Mouse (Mus musculus) ES-E14 (cell line): ENCODE data around the gene Exoc6. TPM values are rescaled to one million over a fixed set of nuclear protein-coding genes. Genes with fewer than 3 reads are reported as not detected.

Experiments
- DNase-seq: peaks from one replicate; pipeline ENCODE4 v3.0.0-alpha.2; 2013; ENCODE audit warnings: low read depth, low spot score
- H3K27ac ChIP-seq: 2 replicates; pipeline ENCODE4 v1.5.1; 2012; ENCODE audit warnings: low read depth, mild to moderate bottlenecking, low read length, moderate library complexity, mixed read lengths; ENCODE audit not compliant: poor library complexity, insufficient read depth, severe bottlenecking
- H3K36me3 ChIP-seq: 2 replicates; pipeline ENCODE4 v1.6.1; 2012; ENCODE audit warnings: mild to moderate bottlenecking, low read length, moderate library complexity, mixed read lengths; ENCODE audit not compliant: control insufficient read depth, poor library complexity, insufficient read depth, severe bottlenecking
- H3K4me1 ChIP-seq, 2 experiments: fragments of 150-350 bp in 1 of 2; sonication (generic) in 1 of 2; 2 replicates each; pipeline ENCODE4 v1.6.1; 2012; ENCODE audit warnings: low read length in 2 of 2, mild to moderate bottlenecking in 1 of 2, mixed read lengths in 1 of 2; ENCODE audit not compliant: control insufficient read depth in 2 of 2, insufficient read depth in 2 of 2, poor library complexity in 1 of 2
- H3K4me3 ChIP-seq, 2 experiments: fragments of 150-350 bp in 1 of 2; sonication (generic) in 1 of 2; 2 replicates each; pipeline ENCODE4 v1.5.1; 2012; ENCODE audit warnings: low read length in 2 of 2, low read depth in 1 of 2, mild to moderate bottlenecking in 1 of 2, mixed read lengths in 1 of 2; ENCODE audit not compliant: insufficient read depth in 1 of 2, poor library complexity in 1 of 2, severe bottlenecking in 1 of 2
- H3K9ac ChIP-seq: 2 replicates; pipeline ENCODE4 v1.6.1; 2012; ENCODE audit warnings: low read depth, mild to moderate bottlenecking, low read length, mixed read lengths; ENCODE audit not compliant: poor library complexity, insufficient read depth, severe bottlenecking
- H3K9me3 ChIP-seq: fragments of 150-350 bp; sonication (generic); 2 replicates; pipeline ENCODE4 v1.6.1; 2012; ENCODE audit warnings: low read depth, mild to moderate bottlenecking, low read length; ENCODE audit not compliant: control insufficient read depth, insufficient read depth
- CHD2 ChIP-seq: IDR thresholded peaks from 2 replicates; pipeline ENCODE4 v1.6.1; 2014; ENCODE audit warnings: mild to moderate bottlenecking, low read depth, low read length, inconsistent platforms
- HCFC1 ChIP-seq: IDR thresholded peaks from 2 replicates; pipeline ENCODE4 v1.6.1; 2012; ENCODE audit warnings: low read length, inconsistent platforms, borderline replicate concordance; ENCODE audit not compliant: insufficient read depth
- MAFK ChIP-seq: IDR thresholded peaks from 2 replicates; pipeline ENCODE4 v1.6.1; 2014; ENCODE audit warnings: mild to moderate bottlenecking, low read depth, low read length, inconsistent platforms; ENCODE audit not compliant: insufficient read depth
- ZC3H11A ChIP-seq: IDR thresholded peaks from 2 replicates; pipeline ENCODE4 v1.6.1; 2012; ENCODE audit warnings: low read depth, mild to moderate bottlenecking, inconsistent platforms, low read length, borderline replicate concordance
- ZNF384 ChIP-seq: IDR thresholded peaks from 2 replicates; pipeline ENCODE4 v1.6.1; 2012; ENCODE audit warnings: low read depth, low read length, inconsistent platforms
- in situ Hi-C, 2 experiments: fragments of 600-800 bp; cut with MboI; formaldehyde crosslinking; loops; one replicate each; pipeline ENCODE4 v1.15.1; 2025; ENCODE audit warnings: low sequenced_read_pairs in 2 of 2, inconsistent platforms in 1 of 2; ENCODE audit not compliant: unreplicated experiment in 2 of 2
- total RNA-seq: library from RNA; depleted of rRNA; stranded (reverse); fragments of 300-350 nt; gene quantifications from 2 replicates; pipeline ENCODE4 v1.2.3, GENCODE M21; 2012; rRNA removed

Exoc6 gene
- total RNA-seq, result 7.7 and 10.1 TPM in 2 replicates

- Histone ChIP-seq H3K9ac (peak within 1 kb of the TSS; percentile 95), H3K4me3 (peak within 1 kb of the TSS; percentile 94 to 99), H3K4me1 (no peaks in the 10 kb centered on the region), H3K36me3 (no peaks in the 10 kb centered on the region), H3K27ac (peak within 1 kb of the TSS; percentile 70; the same call in 1 of the 2 replicates), H3K9me3 (no peaks in the 10 kb centered on the region)
- DNase-seq, result no peak
- TF ChIP-seq HCFC1, result peak; percentile 64; the same call in 1 of the 2 replicates
- no peak for TF ChIP-seq ZC3H11A
- no peak for TF ChIP-seq ZNF384
- in situ Hi-C loops, result no loop called here
These were observed at the start of gene Exoc6 for GRCm38 (mm10) chr19:37550101-37551039. TSS of gene Exoc6 (plus strand) at chr19:37550418.

DNA sequence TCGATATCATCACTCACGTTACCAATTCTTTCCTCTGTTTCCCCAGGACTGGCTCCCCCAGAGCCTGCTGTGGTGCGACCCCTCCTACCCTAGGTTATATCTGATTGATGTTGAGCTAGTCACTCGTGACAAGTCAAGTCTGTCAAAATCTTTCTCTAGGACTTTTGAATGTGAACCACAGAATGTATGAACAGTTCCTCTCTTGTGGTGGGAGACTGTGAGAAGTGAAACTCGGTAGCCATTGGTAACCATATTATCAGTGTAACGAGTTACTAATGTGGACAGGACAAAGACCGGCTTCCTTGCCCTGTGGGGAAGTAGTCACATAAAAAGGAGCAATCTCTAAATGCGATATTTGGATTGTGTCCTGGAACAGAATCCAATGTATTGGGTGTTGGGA, 47.2 kb upstream of the Exoc6 start:
- Histone ChIP-seq H3K9me3 (no peaks in the 10 kb centered on the region), H3K4me1 (peaks cover 0 to 3% of the 10 kb centered on the region in 2 experiments; a peak in 1 of 4 replicates), H3K27ac (no peak overlapping the region), H3K9ac (no peak overlapping the region), H3K36me3 (no peaks in the 10 kb centered on the region), H3K4me3 (no peak overlapping the region)
- in situ Hi-C loops, result no loop called here
- DNase-seq, result no peak
- TF ChIP-seq CHD2, result no peak

DNA sequence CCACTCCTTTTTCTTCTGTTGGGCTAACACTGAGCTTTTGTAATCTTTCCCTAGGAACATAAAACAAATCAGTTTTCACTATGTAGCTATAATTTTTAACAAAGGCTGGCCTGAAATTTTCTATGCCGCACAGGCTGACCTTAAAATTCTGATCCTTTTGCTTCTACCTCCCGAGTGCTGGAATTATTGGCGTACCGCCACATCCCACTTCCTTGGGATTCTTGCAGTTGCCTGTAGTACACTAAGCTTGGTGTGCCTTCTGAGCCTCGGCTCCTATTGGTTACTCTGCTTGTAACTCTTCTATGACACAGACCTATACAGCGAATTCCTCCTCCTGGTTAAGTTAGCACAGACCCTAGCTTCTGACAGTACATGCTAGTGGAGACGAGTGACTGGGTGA, 44.2 kb upstream of the Exoc6 start:
- Histone ChIP-seq H3K9me3 (no peaks in the 10 kb centered on the region), H3K36me3 (no peaks in the 10 kb centered on the region), H3K9ac (no peak overlapping the region), H3K4me1 (peaks cover 0 to 3% of the 10 kb centered on the region in 2 experiments; a peak in 1 of 4 replicates), H3K27ac (no peak overlapping the region), H3K4me3 (no peak overlapping the region)
- no peak for TF ChIP-seq HCFC1
- no peak for TF ChIP-seq ZC3H11A
- TF ChIP-seq MAFK, result no peak
- DNase-seq, result no peak
- in situ Hi-C loops, result no loop called here

GRCm38 (mm10) chr19:37506614-37507013, 43.6 kb upstream of the Exoc6 start:
- peaks cover 0 to 3% of the 10 kb centered on the region in 2 experiments; a peak in 1 of 4 replicates for H3K4me1 ChIP-seq
- in situ Hi-C loops, result no loop called here
- no peak overlapping the region for H3K4me3 ChIP-seq
- no peaks in the 10 kb centered on the region for H3K36me3 ChIP-seq
- 0 out of 2 replicates have a peak overlapping the region, but pooled peaks have one; percentile 46 for H3K9ac ChIP-seq
- no peak overlapping the region for H3K27ac ChIP-seq
- H3K9me3 ChIP-seq, result no peaks in the 10 kb centered on the region
- TF ChIP-seq CHD2, result no peak
- no peak for TF ChIP-seq ZNF384
- TF ChIP-seq MAFK, result no peak
- no peak for TF ChIP-seq ZC3H11A
- TF ChIP-seq HCFC1, result no peak
- DNase-seq, result no peak
